Mouse (Mus musculus): ENCODE measurements at regions not wholly inside any gene's neighbourhood (a gene's known extent, or its start where the extent isn't known, plus 50 kb on each side); places are given as distances from the start of the nearest gene placed in this dataset.

DNA sequence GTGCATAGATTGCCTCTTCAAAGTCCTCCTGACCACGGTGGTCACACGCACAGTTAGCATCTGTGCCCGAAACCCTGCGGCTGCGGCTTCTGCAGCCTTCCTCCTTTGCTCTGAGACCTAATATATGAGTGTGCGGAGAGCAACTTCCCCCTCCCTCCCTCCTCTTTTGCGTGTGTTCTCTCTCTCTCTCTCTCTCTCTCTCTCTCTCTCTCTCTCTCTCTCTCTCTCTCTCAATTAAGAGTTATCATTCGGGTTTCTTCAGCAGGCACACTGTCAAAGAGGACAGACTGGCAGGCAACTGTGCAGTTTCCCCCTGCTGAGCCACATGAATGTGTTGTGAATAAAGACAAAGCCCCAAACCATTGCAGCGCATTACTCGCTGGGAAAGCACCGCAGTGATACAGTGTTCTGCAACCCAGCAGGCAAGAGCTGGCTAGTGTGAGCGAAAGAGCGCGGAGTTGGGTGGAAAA is 900.8 kb downstream of the Mat2b start:
- intact Hi-C loops (cut with DNase I) = no loop called here
- peak in 1 of 2 experiments; percentile 3 for DNase-seq

DNA sequence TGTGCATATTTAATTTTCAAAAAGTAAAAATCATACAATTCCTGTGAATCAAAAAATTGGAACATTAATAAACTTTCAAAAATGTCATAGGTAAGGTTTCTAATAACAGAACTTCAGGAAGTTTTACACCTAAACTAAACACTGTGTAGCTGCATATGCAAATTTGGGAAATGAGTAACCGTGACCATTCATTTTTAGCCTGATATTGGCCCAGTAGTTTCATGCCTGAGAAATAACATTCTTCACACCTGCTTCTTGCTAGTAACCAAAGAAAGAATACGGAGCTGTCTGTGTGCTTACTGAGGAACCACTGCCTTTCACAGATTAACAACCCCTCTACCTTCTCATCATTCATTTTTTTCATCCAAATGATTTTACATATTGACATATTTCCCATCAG is 902.9 kb downstream of the Mat2b start:
- intact Hi-C loops (cut with DNase I) = no loop called here
- DNase-seq = no peak

Measured in heart, postnatal 14 days (tissue).